Mouse (Mus musculus): ENCODE results near the gene Iqgap2. TPM values are rescaled to one million over a fixed set of nuclear protein-coding genes. Genes with fewer than 3 reads are reported as not detected.

The Iqgap2 gene
- total RNA-seq, 2 experiments from 2014 or later: 93.7 to 97.7 TPM

- peak; percentile 21 to 50 for DNase-seq (ENCODE audit: low spot score in 2 of 2)
These were observed 172.1 kb downstream of the Iqgap2 start for GRCm38 (mm10) chr13:95719320-95720232.

- DNase-seq (ENCODE audit: low spot score in 2 of 2): no peak
These were observed 176.4 kb downstream of the Iqgap2 start for GRCm38 (mm10) chr13:95715356-95715755.

DNA sequence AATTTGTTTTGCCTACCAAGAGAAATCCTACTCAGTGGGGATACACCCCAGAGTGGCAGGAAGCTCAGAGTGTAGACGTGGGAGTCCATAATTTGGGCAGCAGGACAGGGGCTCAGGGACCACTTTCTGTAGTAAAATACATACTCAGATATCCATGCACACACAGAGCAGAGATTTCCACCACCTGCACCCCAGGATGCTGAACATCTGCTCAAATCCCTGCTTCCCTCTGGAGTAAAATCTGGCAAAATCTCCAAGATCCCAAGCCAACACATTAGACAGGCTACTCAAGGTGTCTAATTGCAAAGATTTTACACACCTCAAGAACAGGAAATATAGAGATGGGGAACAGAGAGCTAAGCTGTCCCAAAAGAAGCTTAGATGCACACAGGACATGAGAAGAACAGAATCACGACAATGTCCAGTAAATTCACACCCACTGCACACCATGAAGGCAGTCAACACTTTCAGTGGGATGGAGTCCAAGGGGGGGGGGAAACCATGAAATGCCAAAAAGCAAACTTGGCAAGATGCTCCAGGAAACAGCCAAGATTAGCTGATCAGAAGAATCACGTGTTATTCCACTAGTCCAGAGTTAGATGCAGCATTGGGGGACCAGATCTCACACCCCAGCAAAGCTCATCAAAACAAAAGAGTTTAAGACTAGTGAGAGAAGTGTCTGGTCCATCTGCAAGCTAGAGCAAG lies 177.3 kb downstream of the Iqgap2 start:
- DNase-seq (ENCODE audit: low spot score in 2 of 2): no peak

- no peak for DNase-seq (ENCODE audit: low spot score in 2 of 2)
These were observed 179.0 kb downstream of the Iqgap2 start for GRCm38 (mm10) chr13:95712570-95713268.

DNA sequence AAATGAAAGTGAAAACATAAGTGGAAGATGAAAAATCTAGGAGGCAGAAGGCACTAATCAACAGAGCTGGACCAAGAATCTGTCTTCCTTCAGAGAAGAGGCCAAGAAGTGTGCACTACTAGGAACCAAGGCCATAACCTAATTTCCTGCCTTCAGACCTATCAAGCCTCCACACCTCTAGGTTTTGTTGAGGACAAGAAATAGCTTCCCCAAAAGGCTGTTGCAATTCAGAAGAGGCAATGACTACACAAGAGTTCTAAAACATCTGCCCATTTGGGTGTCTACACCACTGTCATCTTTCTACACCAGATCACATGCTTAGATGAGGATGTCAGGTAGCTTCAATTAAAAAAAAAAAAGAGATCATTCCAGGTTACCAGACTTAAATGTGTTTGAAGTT lies 179.7 kb downstream of the Iqgap2 start:
- no peak for DNase-seq (ENCODE audit: low spot score in 2 of 2)

DNA sequence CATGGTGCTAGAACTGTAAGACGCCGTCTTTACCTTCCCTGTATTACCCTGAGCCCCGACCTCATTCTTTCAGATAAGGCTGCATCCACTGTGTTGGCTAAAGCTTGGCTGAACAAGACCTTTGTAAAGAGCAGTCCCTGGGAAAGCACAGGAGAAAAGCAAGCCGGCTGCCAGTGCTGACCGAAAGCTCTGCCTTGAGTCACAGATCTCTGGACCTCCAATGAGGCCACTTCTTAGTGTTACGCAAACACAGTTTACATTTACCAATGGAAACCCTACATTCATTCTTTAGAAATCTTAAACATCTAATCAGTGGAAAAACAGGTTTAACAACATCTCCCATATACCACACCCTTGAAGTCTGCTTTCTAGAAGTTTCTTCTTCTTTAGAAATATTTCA lies 186.1 kb downstream of the Iqgap2 start:
- DNase-seq (ENCODE audit: low spot score in 2 of 2): no peak

- DNase-seq (ENCODE audit: low spot score in 2 of 2): no peak
These were observed 188.3 kb downstream of the Iqgap2 start for GRCm38 (mm10) chr13:95703376-95703775.

GRCm38 (mm10) chr13:95697874-95698273 lies 193.8 kb downstream of the Iqgap2 start:
- no peak for DNase-seq (ENCODE audit: low spot score in 2 of 2)

- DNase-seq (ENCODE audit: low spot score in 2 of 2): no peak
These were observed 195.0 kb downstream of the Iqgap2 start, which contains the start of gene F2rl2 for GRCm38 (mm10) chr13:95696654-95697163. F2rl2 (plus strand) TSS chr13:95696853.

DNA sequence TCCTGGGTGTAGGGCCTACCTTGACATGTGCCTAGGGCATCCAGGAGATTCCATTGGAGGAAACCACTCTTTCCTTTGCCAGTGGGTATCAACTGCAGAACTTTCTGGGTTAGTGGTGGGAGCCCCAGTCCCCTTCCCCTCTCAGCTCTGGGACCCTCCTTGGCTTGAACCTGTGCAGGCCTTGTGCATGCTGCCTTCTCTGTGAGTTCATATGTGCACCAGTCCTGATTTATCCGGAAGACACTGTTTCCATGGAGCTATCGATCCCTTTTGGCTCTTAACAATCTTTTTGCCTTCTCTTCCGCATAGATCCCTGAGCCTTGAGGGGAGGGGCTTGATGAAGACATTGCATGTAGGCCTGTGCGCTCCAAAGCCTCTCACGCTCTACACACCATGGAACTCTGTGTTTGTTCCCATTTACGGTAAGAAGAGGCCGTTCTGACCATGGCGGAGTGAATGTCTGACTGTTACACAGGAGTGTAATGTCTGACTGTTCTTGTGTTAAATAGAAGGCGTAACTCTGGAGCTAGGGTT lies 195.5 kb downstream of the Iqgap2 start:
- DNase-seq (ENCODE audit: low spot score in 2 of 2): no peak

- DNase-seq (ENCODE audit: low spot score in 2 of 2): no peak
These were observed 199.5 kb downstream of the Iqgap2 start for GRCm38 (mm10) chr13:95692201-95692600.

DNA sequence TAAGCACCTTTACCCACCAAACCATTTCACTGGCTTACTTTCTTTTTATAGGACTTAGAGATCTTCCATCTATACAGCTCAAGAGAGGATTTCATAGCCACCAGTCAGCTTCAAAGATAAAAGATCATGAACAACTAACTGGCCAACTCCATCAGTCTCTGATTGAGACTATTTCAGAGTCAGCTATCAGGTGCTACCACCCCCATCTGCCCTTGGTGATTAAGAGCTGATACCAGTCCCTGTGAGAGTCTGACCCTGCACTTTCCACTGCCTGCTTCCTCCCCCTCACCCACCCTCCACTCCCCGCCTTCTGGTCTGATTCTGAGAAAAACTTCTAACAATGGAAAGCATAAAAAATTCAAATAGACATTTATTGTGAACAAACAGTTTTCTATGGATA lies 203.1 kb downstream of the Iqgap2 start:
- no peak for DNase-seq (ENCODE audit: low spot score in 2 of 2)

- DNase-seq (ENCODE audit: low spot score in 2 of 2): no peak
These were observed 206.0 kb downstream of the Iqgap2 start for GRCm38 (mm10) chr13:95685736-95686135.

DNA sequence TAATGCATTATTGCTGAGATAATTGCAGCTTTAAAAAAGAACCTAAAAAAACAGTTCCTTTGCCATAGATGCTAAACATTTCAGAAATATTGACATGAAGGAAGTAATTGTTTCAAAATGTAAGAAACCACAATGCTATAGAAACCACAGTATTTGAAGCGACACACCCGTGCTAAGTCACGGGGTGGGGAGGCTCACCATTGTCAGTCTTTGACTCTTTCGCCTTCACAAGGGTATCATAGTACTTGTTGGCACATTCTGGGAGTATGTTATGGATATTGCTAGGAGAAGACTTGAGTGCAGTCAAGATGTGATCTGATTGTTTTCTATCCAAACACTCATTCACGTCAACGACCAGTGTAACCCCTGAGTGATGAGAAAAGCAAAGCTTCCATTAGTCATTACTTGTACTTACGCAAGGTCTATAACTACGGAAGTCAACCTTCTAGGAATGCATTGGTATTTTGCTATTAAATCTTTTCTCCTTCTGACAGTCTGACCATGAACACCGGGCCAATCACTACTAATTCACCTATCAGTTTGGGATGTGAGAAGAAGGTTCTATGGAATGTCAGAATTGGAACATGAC lies 207.0 kb downstream of the Iqgap2 start:
- no peak for DNase-seq (ENCODE audit: low spot score in 2 of 2)

DNA sequence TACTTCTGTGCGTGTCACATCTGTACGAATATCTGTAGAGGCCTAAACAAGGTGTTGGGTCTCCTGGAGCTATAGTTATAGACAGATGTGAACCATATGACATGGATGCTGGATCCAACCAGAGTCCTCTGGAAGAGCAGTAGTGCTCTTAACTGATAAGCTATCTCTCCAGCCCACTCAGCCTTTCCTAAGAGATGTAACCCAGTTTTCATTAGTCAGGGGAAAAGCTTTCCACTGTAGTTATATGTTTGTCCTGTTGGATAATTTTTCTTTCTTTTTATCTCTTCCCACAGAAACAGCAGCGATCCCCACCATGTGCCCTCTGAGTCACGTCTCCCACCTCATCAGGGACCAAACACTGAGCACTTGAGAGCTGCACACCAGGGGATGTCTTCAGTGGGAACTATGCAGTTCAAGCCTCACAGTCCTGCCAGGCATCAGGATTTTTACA lies 212.2 kb downstream of the Iqgap2 start:
- DNase-seq (ENCODE audit: low spot score in 2 of 2): no peak

- no peak for DNase-seq (ENCODE audit: low spot score in 2 of 2)
These were observed 212.6 kb downstream of the Iqgap2 start for GRCm38 (mm10) chr13:95679078-95679477.

DNA sequence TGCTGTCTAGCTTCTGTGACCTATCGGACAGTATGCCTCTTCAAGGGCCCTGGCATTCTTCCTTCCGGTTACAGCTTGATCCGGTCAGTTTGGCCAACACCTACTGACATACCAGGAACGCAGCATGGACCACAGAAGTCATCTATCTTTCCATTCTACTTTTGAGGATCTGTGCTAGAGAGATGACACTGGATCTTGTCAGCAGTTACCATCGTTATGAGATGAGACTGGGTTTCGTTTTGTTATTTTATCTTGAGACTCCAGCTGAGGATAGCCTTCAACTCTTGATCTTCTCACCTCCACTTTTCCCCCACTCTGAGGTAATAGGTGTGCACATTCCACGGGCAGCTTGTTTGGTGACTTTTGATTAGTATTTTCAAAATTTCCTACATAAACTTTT lies 219.3 kb downstream of the Iqgap2 start:
- DNase-seq (ENCODE audit: low spot score in 2 of 2): no peak

DNA sequence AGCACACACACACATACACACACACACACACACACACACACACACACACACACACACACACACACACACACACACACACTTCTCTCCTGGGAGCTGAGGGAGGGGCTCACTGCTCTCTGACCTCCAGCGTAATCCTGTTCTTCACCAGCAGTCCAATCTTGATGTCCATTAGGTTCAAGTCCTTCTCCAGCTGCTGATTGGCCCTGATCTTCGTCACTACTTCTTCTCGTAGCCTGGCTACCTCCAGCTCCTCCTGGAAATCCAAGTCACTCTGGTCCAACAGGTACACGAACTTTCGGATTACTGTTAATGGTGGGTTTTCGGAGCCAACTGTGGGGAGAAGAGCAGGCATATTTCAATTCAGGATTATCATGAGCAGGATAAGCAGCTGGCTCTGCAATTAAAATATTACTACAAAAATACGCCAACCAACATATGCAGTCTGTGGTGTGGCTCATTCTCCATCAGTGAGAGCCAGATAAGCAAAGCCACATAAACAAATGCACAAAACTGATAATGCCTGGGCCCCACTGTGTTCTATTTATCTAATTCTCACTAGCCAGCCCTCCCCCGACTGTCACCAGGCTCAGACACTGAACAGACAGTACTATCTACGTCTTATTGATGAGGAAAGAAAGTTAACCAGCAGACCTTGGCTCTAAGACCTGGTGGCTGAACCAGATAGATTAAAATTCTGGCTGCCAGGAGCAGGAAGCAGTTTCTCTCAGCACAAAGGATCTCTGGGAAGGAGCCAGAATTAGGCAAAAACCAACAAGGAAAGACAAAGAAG lies 220.4 kb downstream of the Iqgap2 start:
- no peak for DNase-seq (ENCODE audit: low spot score in 2 of 2)

DNA sequence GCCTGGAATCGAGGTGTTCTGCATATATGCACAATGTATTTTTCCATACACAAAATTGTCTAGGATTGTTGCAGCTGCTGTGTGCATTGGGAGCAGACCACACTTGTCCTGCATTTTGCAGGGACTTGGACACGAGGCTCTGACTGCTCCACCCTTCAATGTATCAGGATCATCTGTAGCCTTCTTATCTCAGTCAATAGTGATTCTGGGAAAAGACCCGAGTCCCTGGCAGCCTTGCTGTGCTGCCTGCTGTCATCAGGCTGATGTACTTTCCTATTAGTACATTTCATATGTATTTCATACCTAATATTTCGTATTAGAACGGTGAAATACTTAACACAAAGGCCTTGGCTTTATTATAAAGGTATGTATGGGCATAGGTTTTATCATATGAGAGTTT lies 221.2 kb downstream of the Iqgap2 start:
- no peak for DNase-seq (ENCODE audit: low spot score in 2 of 2)

DNA sequence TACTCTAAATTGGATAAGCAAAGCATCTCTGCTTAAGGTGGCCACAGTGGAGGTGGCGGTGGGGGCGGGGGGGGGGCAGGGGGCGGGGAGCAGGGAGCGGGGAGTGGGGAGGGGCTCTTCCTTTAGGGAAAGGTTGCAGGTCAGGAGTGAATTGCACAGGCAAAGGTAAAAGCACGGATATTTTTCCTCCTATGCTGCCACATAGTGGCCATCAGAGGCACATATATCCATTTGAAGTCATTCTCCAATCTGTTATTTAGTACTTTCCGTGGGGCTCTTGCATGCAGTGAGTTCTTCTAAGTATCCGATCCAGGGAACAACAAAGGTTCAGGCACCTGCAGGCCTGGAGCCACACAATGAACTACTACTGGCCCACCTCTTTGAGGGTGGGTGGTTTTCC lies 224.5 kb downstream of the Iqgap2 start:
- no peak for DNase-seq (ENCODE audit: low spot score in 2 of 2)
